Mouse (Mus musculus) hindbrain, postnatal 0 days (tissue): ENCODE results near the gene Mlana. TPM values are rescaled to one million over a fixed set of nuclear protein-coding genes. Genes with fewer than 3 reads are reported as not detected.
A peak's percentile ranks its signal among the peaks of the same experiment; 100 is the strongest.

ENCODE experiments used
- ATAC-seq: fragments of 200-750 bp; cut with Nextera tagmentation; 2 replicates; pipeline ENCODE4 v1.8.0; 2017; ENCODE audit warnings: mild to moderate bottlenecking, moderate TSS enrichment, moderate library complexity
- DNase-seq: peaks from one replicate; pipeline ENCODE4 v3.0.0-alpha.2; 2015; ENCODE audit warnings: low spot score
- H3K27ac ChIP-seq: fragments of 300-500 bp; sonication (generic); 2 replicates; pipeline ENCODE4 v1.5.1; 2014; ENCODE audit warnings: mild to moderate bottlenecking
- H3K27me3 ChIP-seq: fragments of 300-500 bp; sonication (generic); 2 replicates; pipeline ENCODE4 v1.6.1; 2014; ENCODE audit warnings: low read length, mixed read lengths; ENCODE audit not compliant: insufficient read depth
- H3K36me3 ChIP-seq: fragments of 300-500 bp; sonication (generic); 2 replicates; pipeline ENCODE4 v1.6.1; 2014; ENCODE audit warnings: low read length, mixed read lengths; ENCODE audit not compliant: insufficient read depth
- H3K4me1 ChIP-seq: fragments of 300-500 bp; sonication (generic); 2 replicates; pipeline ENCODE4 v1.6.1; 2014; ENCODE audit warnings: antibody characterized with exemption, low read length, mixed read lengths; ENCODE audit not compliant: insufficient read depth
- H3K4me2 ChIP-seq: fragments of 300-500 bp; sonication (generic); 2 replicates; pipeline ENCODE4 v1.6.1; 2014; ENCODE audit warnings: low read depth, mild to moderate bottlenecking, low read length, moderate library complexity, mixed read lengths
- H3K4me3 ChIP-seq: fragments of 300-500 bp; sonication (generic); 2 replicates; pipeline ENCODE4 v1.5.1; 2014; ENCODE audit warnings: low read length
- H3K9ac ChIP-seq: fragments of 300-500 bp; sonication (generic); replicated peaks from 2 replicates; pipeline ENCODE4 v1.6.1; 2014; ENCODE audit warnings: mild to moderate bottlenecking, low read length, moderate library complexity, mixed read lengths
- H3K9me3 ChIP-seq: fragments of 300-500 bp; sonication (generic); 2 replicates; pipeline ENCODE4 v1.6.1; 2016; ENCODE audit warnings: low read length, mixed read lengths
- CTCF ChIP-seq: IDR thresholded peaks from 2 replicates; pipeline ENCODE4 v1.5.1; 2016; ENCODE audit warnings: antibody characterized with exemption, control low read depth, low read depth
- WGBS: fragments of 180-500 bp; shearing (Covaris S2); extraction: QIAGEN DNeasy Blood & Tissue Kit; methylation state at CpG from one replicate; pipeline ENCODE4 v1.1.7; 2014; 5-methylcytosine and 5-hydroxymethylcytosine counted together
- polyA plus RNA-seq: library from polyadenylated mRNA; unstranded; fragments of >200 nt; fragmentation: Nextera tagmentation; extraction: Ambion mirVana; gene quantifications from 2 replicates; pipeline ENCODE4 v1.2.1, GENCODE M21; 2015
- total RNA-seq: library from RNA; depleted of rRNA; stranded (reverse); fragments of >200 nt; gene quantifications from 2 replicates; pipeline ENCODE4 v1.2.3, GENCODE M21; 2014

Mlana gene
- total and polyA plus RNA-seq, 2 experiments from 2014 or later = not detected

DNA sequence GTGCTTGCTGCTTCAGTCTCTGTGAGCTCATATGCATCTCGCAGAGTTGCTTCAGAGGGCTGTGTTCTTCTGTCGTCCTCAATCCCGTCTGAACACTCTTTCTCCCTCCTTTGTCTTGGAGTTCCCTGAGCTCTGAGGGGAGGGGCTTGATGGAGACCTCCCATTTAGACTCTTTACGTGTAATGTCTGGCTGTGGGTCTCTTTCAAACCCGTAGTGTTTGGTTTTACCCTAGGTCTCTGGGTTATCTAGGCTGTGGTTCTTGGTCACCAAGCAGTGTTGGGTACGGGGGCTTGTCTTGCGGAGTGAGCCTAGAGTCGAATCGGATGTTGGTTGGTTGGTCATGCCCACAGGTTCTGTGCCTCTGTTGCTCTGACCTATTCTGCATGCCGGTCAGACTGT, 2.6 kb upstream of the Mlana start:
- Histone ChIP-seq H3K36me3 (no peaks in the 10 kb centered on the region), H3K9me3 (no peaks in the 10 kb centered on the region), H3K9ac (no peak overlapping the region), H3K4me1 (no peaks in the 10 kb centered on the region), H3K27me3 (no peaks in the 10 kb centered on the region), H3K4me3 (no peak overlapping the region), H3K27ac (no peak overlapping the region), H3K4me2 (no peak overlapping the region)
- DNase-seq = no peak
- TF ChIP-seq CTCF = no peak
- no peak for ATAC-seq
- 85% methylated on average over 10 of the region's 10 CpGs for WGBS

DNA sequence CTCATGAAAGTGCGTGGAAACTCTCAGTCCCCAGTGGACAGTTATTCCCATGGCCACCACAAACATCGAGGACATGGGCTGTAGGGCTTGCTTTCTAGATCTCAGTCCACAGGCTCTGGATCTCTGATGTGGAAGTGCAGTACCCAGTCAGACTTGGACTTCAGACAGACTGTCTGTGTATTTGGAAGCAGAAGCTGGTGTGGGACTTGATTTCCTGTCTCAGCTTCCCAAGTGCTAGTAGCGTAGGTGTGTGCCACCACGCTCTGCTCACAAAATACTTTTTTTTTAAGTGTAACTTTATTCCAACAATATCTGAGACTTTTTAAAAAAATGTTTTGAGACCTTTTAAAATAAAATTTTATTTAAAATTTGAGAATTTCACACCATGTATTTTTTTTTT, 1.3 kb upstream of the Mlana start:
- 96% methylated on average over 4 of the region's 4 CpGs for WGBS

DNA sequence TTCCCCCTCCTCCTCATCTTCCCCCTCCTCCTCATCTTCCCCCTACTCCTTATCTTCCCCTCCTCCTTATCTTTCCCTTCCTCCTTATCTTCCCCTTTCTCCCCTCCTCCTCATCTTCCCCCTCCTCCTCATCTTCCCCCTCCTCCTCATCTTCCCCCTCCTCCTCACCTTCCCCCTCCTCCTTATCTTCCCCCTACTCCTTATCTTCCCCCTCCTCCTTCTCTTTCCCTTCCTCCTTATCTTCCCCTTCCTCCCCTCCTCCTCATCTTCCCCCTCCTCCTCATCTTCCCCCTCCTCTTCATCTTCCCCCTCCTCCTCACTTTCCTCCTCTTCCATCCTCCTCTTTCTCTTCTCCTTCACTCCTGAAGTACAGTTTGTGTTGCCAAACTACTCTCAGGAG, 784 bp upstream of the Mlana start:
- DNase-seq (no peak), ATAC-seq (no peak)
- H3K4me3 ChIP-seq = no peak overlapping the region
- H3K27ac ChIP-seq = no peak overlapping the region
- TF ChIP-seq CTCF = no peak
- H3K9me3 ChIP-seq = no peaks in the 10 kb centered on the region
- no peaks in the 10 kb centered on the region for H3K36me3 ChIP-seq
- H3K4me2 ChIP-seq = no peak overlapping the region
- no peaks in the 10 kb centered on the region for H3K4me1 ChIP-seq
- no peak overlapping the region for H3K9ac ChIP-seq
- H3K27me3 ChIP-seq = no peaks in the 10 kb centered on the region

More for the DNA sequence above, 1.3 kb upstream of the Mlana start:
- DNase-seq (no peak), ATAC-seq (no peak)
- Histone ChIP-seq H3K4me2 (no peak overlapping the region), H3K9ac (no peak overlapping the region), H3K36me3 (no peaks in the 10 kb centered on the region), H3K27me3 (no peaks in the 10 kb centered on the region), H3K4me1 (no peaks in the 10 kb centered on the region), H3K27ac (no peak overlapping the region), H3K9me3 (no peaks in the 10 kb centered on the region), H3K4me3 (no peak overlapping the region)
- TF ChIP-seq CTCF = no peak

DNA sequence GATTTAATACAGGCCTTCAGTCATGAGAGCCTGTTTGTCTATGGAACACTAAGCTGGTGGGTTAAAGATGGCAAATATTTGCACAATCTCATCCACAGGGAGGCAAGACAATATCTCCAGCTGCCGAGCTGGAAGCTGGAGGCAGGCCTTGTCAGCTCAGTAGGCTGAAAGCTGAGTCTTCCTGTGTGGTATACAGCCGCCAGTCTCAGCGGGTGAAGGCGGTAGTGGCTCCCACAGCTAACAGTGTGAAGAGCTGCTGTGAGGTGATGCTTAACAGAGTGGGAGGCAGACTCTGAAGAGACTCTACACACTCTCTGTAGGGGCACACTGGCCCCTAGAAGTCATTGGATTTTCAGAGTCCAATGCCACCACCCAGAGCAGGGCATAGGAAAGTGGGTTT, 4.1 kb downstream of the Mlana start:
- Histone ChIP-seq H3K9me3 (no peaks in the 10 kb centered on the region), H3K4me3 (no peak overlapping the region), H3K27ac (no peak overlapping the region), H3K27me3 (no peaks in the 10 kb centered on the region), H3K4me1 (no peaks in the 10 kb centered on the region), H3K36me3 (no peaks in the 10 kb centered on the region), H3K9ac (no peak overlapping the region), H3K4me2 (no peak overlapping the region)
- DNase-seq = no peak
- 54% methylated on average over 4 of the region's 4 CpGs for WGBS
- ATAC-seq = no peak
- TF ChIP-seq CTCF = no peak

DNA sequence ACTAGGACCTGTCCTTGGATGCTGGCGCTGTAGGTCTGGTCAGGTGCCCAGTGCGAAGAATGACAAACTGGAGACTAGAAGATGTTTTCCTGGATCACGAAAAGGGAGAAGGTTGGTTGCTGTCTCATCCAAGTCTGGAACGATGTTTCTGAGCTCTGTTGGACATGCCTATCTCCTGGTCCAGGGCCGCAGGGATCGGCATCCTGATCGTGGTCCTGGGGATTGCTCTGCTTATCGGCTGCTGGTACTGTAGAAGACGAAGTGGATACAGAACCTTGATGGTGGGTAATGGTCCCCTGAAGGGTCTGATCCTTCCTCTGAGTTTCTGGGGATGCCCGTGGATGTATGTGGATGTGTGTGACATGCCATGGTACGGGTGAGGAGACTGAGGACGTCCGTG, 6.8 kb downstream of the Mlana start:
- no peaks in the 10 kb centered on the region for H3K9me3 ChIP-seq
- no peaks in the 10 kb centered on the region for H3K27me3 ChIP-seq
- DNase-seq (no peak), ATAC-seq (no peak)
- TF ChIP-seq CTCF = no peak
- WGBS = 94% methylated on average over 13 of the region's 13 CpGs
- no peaks in the 10 kb centered on the region for H3K36me3 ChIP-seq
- H3K27ac ChIP-seq = no peak overlapping the region
- no peak overlapping the region for H3K9ac ChIP-seq
- no peak overlapping the region for H3K4me2 ChIP-seq
- H3K4me1 ChIP-seq = no peaks in the 10 kb centered on the region
- no peak overlapping the region for H3K4me3 ChIP-seq

DNA sequence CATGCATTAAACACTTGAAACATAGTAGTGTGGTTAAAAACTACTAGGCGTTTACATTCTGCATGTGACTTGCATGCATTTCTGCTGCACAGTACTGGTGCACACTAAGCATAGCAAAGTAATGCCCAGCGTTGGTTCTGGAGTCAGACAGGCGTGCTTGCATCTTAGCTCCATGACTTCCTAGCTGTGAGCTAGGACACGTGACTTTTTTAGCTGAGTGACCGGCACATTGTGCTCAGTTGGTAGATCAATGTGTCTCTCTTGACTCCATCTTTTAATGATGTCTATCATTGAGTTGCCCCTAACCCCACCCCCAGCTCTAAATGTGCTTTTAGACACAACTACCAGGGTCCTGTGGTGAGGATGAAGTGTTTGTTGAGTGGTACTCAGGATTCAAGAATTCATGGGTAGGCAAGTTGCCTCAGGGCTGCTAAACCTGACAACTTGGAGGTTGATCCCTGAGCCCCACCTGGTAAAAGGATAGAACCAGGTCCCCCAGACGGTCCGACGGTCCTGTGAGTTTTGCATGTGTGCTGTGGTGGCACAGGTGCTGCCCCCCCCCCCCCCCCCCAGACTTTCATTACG, 9.8 kb downstream of the Mlana start:
- no peaks in the 10 kb centered on the region for H3K4me1 ChIP-seq
- 0 out of 2 replicates have a peak overlapping the region, but pooled peaks have one; percentile 17 for H3K4me2 ChIP-seq
- H3K4me3 ChIP-seq = no peak overlapping the region
- no peaks in the 10 kb centered on the region for H3K36me3 ChIP-seq
- WGBS = 88% methylated on average over 9 of the region's 9 CpGs
- no peak overlapping the region for H3K9ac ChIP-seq
- TF ChIP-seq CTCF = no peak
- no peak for ATAC-seq
- H3K27me3 ChIP-seq = no peaks in the 10 kb centered on the region
- H3K9me3 ChIP-seq = no peaks in the 10 kb centered on the region
- H3K27ac ChIP-seq = no peak overlapping the region
- no peak for DNase-seq

DNA sequence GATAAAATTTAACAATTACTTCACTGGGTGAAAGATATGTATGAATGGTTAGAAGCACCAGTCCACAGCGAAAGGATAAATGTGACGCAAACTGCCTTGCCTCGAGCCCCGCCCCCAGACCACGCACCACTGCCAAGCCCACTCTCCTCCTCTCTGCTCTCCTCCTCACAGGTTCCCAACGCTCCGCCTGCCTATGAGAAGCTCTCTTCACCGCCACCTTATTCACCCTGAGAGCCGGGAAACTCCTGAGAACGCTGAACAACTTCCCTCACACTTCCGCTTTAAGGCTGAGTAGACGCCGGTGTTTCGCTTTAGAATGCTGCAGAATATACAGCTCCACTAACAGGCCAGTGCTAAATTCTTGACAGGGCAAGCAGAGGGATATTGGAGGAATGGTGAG, 10.4 kb downstream of the Mlana start:
- ATAC-seq (no peak), DNase-seq (no peak)
- Histone ChIP-seq H3K4me3 (no peak overlapping the region), H3K9me3 (no peaks in the 10 kb centered on the region), H3K4me2 (peak overlapping the region; percentile 17), H3K36me3 (no peaks in the 10 kb centered on the region), H3K27me3 (no peaks in the 10 kb centered on the region), H3K9ac (no peak overlapping the region), H3K27ac (no peak overlapping the region), H3K4me1 (no peaks in the 10 kb centered on the region)
- no peak for TF ChIP-seq CTCF
- WGBS = 63% methylated on average over 14 of the region's 14 CpGs
